Mouse (Mus musculus): ENCODE measurements around the gene Ndufv3.
A peak's percentile ranks its signal among the peaks of the same experiment; 100 is the strongest.

The Ndufv3 gene

GRCm38 (mm10) chr17:31519946-31520838, at the start of gene Ndufv3, which contains the start of gene Wdr4:
TSS of gene Ndufv3 (plus strand) at chr17:31520115.
TSS of gene Wdr4 (minus strand) at chr17:31519980.
- peak; percentile 97 to 99 for DNase-seq

- DNase-seq, result no peak
These were observed 49.0 kb upstream of the Ndufv3 start for GRCm38 (mm10) chr17:31470766-31471418.

DNA sequence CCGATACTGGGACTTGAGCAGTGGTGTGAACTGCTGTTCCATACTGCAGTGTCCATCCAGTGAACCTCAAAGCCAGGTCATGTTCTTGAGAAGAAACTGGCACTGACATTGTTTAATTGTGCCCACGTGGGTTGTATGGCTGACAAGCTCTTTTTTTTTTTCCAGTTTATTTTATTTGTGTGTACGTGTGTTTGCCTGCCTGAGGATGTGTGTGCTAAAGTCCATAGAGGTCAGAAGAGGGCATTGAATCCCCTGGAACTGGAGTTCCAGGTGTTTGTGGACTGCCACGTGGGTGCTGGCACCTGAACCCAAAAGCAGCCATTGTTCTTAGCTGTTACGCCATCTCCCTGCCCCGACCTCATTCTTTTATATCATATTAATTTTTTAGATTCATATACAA, 45.5 kb upstream of the Ndufv3 start:
- no peak for DNase-seq

- no peak for DNase-seq
These were observed 41.3 kb upstream of the Ndufv3 start for GRCm38 (mm10) chr17:31478606-31479005.

GRCm38 (mm10) chr17:31479108-31479844, 40.6 kb upstream of the Ndufv3 start:
- DNase-seq, result no peak

DNA sequence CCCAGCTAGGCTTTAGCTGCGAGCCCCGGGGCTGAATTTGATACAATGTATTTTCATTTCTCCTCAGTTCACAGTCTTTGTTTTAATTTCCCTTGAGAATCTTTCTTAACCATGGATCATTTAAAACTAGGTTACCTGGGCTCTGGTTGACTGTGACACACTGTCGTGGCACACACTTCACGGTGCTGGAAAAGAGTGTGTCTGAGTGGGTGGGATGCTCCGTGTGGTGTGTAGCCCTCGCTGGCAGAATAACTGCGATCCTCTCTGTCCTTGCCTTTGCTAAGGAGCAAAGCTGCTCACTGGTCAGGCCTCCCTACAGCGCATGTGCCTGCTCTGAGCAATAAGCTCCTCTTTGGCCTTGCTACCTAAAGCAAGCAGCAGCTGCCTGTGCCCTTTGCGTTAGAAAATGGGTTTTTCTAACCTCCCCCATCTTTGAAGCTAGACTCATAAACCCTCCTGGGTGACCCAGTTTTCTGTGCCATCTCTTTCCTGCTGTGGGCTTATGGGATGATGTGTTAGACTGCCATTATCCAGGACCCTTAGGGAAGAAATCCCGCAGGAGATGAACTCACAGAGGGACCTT, 33.2 kb upstream of the Ndufv3 start:
- DNase-seq, result no peak

GRCm38 (mm10) chr17:31487433-31488060, 32.4 kb upstream of the Ndufv3 start:
- no peak for DNase-seq

GRCm38 (mm10) chr17:31491355-31491754, 28.6 kb upstream of the Ndufv3 start:
- DNase-seq, result no peak

GRCm38 (mm10) chr17:31492416-31492815, 27.5 kb upstream of the Ndufv3 start:
- DNase-seq, result peak; percentile 84 to 88

DNA sequence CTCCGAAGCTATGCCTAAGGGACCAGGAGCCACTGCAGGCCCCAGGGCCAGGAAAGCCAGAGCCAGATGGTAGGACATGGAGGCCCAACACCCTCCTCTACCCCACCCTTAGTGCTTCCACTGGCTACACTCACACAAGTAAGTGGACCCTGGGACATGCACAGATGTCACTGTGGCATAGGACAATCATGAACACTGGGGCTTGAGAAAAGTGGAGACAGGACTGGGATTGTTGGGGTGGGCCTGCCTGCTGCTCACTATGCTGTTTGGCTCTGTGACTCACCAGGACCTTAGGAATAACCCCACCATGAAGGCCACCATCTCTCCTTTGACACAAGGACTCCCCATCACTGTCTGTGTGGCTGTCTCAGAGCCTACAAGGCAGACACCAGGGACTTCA, 24.9 kb upstream of the Ndufv3 start:
- no peak for DNase-seq

DNA sequence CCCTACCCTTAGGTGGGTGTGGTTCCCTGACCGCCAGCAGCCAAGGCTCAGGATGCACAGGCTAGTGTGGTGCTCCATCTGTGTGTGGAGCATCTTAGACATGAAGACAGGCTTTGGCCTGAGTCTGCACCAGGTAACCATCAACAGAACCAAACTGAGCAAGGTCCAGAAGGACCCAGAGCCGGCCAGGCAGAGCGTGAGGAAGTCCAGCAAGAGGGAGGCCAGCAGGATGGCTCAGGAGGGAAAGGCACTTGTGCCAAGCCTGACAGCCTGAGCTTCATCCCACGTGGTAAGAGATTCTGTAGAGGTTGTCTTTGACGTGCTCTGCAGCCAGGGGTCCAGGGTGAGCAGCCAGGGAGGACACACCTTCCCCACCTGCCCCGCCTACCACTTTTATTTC, 22.2 kb upstream of the Ndufv3 start:
- peak; percentile 62 to 74 for DNase-seq

- peak; percentile 58 to 59 for DNase-seq
These were observed 20.2 kb upstream of the Ndufv3 start for GRCm38 (mm10) chr17:31499725-31500124.

- DNase-seq, result peak; percentile 38 to 55
These were observed 19.5 kb upstream of the Ndufv3 start for GRCm38 (mm10) chr17:31500416-31500815.

- DNase-seq, result no peak
These were observed 19.0 kb upstream of the Ndufv3 start for GRCm38 (mm10) chr17:31500908-31501307.

DNA sequence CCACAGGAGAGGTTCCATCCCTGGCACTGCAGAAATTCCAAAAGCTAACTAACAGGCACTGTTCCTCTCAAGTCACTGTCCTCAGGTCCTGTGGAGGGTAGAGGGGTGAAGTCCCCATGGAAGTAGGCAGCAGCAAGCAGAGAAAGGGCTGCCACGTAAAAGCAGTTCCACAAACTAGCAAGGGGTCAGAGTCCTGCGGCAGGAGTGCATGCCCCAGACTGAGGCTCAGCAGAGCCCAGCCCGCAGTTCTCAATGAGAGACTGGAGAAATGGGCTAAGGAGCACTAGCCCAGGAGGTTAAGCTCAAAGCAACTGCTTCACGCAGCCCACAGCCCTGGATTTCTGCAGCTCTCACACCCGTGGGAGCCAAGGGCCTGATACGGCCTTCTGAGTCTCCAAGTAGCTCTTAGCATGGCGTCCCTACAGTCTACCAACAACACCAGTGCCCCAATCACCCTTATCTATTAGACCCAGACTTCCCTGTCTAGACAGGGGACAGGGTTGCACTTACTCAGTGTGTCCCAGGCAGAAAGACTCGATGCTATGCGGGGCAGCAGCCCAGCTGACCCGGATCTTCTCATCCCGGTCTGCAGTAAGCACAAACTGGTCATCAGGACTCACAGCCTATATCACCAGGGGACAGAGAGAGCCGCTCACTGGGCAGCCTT, 17.5 kb upstream of the Ndufv3 start:
- DNase-seq, result no peak

GRCm38 (mm10) chr17:31503337-31503736, 16.6 kb upstream of the Ndufv3 start:
- DNase-seq, result no peak

GRCm38 (mm10) chr17:31503936-31504335, 16.0 kb upstream of the Ndufv3 start:
- no peak for DNase-seq

GRCm38 (mm10) chr17:31505013-31505412, 14.9 kb upstream of the Ndufv3 start:
- no peak for DNase-seq

DNA sequence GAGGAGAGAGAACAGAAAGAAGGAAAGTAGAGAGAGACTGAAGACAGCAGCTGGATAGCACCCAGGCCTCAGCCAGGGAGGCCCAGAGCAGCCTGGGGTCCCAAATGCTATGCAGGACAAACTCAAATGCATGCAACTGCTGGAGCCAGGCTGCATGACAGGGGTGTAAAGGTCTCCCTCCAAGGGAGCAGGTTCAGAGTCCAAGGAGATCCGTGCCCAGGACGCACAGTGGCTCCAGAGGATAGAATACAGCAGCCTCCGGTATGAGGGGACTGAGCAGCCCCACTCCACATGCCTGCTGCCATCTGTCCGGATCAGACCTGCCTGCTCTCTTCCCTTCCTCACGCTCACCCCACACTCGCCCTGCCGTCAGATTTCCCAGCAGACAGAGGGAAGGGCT, 13.6 kb upstream of the Ndufv3 start:
- DNase-seq, result no peak

GRCm38 (mm10) chr17:31510944-31511343, 9.0 kb upstream of the Ndufv3 start:
- DNase-seq, result no peak

DNA sequence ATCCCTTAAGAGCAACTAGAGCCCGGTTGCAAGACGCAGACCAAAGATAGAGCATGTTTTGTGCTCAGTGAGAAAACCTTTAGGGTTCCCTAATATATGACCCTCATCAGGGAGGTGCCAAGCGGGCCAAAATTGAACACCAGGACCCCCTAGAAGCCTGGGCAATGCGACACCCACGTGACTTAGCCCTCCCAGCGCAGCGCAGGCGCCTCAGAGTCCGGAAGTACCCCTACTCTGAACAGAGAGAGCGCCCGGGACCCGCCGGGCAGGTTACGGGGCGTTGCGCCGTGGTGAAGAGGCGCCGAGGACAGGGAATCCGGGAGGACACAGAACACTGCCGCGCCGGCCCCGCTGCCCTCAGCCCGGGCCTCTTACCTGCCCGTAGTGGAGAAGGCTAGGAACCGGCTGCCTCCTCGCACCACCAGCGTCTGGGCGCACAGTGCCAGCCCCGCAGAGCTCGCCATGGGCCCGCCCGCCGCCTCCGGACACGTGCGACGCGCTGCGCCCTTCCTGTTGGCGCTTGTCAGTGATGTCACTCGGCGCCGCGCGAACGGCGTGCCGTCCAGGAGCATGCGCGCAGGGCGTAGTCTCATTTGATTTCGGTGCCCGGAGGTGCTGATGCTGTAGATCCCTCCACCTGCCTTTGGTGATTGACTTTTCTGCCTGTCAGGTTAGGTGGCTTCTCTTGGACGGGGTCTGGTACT, 8.0 kb upstream of the Ndufv3 start:
- DNase-seq, result peak; percentile 92 to 95

All from cerebellum, postnatal 25 days (tissue).